Mouse (Mus musculus) cerebellum, postnatal 25 days (tissue): ENCODE measurements at regions not wholly inside any gene's neighbourhood (a gene's known extent, or its start where the extent isn't known, plus 50 kb on each side); places are given as distances from the start of the nearest gene placed in this dataset.
A peak's percentile ranks its signal among the peaks of the same experiment; 100 is the strongest.

Experiments
- DNase-seq, 2 experiments: peaks; one replicate each; pipeline ENCODE4 v3.0.0; 2021; ENCODE audit warnings: mixed read lengths in 2 of 2

DNA sequence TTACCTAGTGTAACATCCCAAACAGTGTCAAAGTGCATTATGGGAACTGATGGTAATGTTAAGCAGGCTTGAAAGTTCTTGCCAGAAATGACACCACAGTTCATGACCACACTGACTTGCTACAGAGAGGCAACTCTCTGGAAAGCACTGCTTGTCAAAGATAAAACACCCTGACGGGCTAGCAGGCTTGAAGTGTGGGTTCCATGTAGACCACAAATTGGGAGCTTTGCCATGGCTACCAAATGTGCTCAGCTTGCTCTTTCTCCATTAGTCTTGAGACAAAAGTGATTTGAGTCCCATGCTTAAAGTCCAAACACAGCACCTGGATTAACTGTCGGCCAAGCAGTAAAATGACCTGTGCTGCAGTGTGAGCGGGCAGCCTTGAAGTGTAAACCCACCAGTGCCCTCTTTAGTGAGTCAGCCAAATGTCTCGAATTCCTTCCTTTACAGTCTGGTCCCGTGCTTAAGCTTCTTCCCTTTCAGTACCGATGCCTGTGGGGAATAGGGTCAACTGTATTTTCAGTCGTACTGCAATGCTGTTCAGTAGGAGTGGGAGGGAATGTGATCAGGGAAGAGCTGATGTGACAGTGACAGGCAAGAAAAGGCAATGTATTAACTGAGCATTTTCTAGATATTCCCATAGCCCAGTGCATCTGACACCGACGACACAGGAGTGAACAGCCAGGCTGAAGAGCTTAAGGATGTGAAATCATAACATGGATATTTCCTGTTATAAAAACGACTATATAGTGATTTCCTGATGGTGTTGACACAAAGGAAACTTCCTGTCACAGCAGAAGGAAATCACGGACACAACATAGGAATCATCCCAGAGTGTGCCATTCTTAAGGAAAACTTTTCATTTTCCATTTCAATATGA lies 600.4 kb upstream of the Nr5a2 start:
- DNase-seq, result no peak

DNA sequence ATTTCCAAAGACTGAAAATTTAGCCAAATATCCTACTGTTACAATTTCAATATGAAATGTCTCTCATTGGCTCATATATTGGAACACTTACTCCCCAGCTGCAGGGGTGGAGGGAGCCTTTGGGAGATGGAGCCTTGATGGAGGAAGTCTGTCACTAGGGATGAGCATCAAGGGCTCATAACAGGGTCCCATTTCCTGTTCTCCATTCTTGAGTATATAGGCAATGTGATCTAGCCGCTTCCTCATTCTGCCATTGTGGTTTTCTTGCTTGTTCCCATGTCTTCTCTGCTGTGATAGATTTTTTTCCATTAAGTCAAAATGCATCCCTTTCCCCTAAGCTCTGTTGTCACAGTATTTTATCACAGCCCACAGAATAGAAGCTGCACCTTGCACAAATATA lies 589.4 kb upstream of the Nr5a2 start:
- no peak for DNase-seq

DNA sequence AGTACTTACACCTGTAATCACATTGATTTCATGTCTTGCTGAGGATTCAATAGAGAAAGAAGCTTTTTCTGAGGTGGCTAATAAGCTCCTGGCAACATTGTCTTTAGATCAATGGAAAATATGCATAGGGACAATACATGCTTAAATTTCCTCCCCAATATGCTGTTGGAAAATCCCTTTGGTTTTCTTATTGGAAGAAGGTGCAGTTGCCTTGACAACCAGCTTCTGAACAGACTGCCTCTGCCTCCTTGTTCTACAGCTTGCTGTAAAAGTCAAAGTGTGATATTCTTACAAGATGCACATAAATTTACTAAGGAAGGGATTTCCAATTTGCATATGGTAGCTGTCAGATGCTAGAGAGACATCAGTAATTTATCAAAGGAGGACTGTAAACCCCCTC lies 585.4 kb upstream of the Nr5a2 start:
- no peak for DNase-seq

DNA sequence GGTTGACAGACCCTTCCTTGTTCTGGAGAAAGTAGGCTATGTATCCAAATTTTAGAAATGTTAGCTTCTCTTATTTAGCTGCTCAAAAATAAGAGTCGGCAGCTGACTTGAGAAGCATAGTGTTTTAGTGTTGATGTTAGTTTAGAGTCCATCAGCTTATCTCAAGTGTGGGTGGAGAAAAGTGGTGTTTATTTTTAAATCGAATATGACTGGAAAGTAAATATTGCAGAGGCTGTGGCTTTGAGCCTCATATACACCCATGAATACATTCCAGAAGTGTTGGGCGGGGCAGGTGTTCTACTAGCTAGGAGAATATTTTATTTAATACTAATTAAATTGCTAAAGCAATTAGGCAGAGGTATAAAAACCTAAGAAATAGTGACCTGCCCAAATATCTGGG lies 583.6 kb upstream of the Nr5a2 start:
- DNase-seq, result no peak

DNA sequence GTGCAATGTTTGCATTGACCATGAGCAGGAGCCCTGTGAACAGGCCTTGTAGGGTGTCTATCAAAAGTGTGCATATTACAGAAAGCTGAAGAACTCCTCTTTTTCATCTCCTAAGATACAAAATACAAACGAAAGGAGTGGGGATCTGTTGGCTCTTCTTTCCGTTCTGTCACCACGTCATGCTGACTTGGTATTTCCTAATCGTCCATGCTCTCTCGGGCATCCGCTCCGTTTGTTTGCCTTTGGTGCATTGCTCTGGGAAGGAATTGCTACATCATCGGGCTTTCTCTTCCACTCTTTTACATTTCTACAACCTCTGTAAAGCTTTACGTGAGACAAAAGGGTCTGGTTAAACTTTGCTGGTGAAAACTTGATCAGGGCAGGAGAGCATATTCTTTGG lies 581.2 kb upstream of the Nr5a2 start:
- DNase-seq, result no peak

DNA sequence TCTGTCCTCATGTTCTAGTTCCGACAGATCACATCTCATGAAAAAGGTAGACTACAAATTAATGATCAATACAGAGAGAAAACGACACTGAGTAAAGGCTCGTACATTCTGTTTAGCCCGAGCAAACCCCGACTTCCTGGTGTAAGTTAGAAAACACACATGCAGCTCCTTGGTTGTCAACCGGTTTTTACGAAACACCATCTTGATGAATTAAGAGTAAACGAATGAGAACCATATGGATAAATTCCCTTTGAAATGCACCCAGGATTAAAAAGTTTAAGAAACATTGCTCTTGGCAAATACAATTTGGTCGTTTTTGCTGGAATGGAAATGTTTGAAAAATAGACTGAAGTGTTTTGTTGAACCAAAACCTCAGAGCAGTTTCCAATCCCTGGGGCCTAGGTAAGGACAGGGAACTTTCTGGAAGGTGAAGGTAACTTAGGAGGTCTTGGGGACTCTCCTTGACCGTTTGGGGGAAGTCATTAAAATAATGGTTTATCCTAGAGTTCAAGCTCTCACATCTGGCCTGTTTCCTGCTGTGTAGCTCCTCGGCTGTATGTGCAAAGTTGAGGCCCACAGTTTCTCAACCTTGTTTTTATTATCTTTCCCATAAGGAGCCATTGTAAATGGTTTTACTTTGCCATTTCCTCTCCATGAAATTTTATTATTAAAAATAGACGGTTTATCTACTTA lies 579.3 kb upstream of the Nr5a2 start:
- DNase-seq, result no peak

DNA sequence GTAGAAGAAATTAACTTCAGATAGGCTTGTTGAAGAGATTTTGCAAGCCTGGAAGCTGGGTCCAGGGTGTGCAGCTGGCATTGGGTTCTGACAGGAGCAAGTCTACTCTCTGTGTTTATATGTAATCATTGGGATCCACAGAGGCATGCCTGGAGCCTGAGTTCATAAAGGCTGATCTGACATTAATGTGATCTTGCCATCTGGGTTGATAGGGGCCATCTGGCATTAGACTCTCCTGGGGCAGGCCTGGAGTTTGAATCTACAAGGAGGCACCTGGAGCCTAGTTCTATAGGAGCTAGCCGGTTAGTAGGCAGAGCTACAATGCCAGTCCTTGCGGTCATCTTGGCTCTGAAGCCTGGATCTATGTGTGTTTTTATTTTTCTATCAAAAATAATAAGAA lies 554.5 kb upstream of the Nr5a2 start:
- peak; percentile 20 to 50 for DNase-seq

DNA sequence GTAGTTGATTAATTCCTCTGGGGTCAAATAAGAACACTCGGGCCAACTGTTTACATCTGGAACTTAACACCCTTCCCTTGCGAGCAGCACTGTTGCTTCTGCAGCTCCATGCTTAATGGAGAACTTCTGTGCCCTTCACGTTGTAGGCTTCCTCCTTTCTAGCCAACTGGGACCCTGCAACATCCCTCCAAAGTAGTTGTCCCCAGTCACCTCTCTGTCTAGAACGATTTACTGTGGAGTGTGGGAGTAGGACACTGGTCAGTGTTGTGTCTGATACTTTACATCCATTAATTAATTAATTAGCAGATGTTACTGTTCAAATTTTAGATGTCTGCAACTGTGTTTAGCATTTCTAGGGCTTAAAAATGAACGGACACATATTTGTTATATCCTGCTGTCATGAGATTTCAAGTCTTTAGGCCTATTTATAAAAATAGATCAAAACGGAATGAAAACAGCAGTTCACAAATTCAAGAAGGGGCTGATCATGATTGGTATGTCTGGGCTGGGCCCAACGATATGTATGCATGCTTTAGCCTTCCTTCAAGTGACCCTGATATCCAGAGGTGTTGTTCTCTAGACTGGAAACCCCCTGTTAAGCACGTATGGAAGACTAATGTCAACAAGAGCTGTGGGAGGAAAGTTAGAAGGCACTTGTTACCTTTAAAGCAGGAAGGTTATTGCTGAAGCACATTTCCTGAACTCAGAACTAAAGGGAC lies 543.6 kb upstream of the Nr5a2 start:
- DNase-seq, result no peak

DNA sequence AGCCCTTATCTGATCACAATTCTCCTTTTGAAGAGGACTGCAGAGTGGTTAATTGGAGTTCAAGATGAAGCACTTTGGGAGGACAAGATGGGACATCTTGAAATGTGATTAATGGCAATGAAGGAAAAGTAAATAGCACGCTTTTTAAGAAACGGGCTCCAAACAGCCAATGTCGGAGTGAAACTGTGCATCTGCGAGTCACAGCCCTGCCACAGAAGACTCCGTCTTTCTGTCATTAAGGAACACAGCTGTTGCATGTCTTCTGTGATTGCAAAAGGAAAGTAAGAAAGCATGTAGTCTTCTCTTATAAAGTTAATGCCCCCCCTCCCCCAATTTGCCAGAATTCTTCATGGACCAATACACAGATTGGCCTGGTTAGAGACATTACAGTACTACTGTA lies 528.0 kb upstream of the Nr5a2 start:
- no peak for DNase-seq

DNA sequence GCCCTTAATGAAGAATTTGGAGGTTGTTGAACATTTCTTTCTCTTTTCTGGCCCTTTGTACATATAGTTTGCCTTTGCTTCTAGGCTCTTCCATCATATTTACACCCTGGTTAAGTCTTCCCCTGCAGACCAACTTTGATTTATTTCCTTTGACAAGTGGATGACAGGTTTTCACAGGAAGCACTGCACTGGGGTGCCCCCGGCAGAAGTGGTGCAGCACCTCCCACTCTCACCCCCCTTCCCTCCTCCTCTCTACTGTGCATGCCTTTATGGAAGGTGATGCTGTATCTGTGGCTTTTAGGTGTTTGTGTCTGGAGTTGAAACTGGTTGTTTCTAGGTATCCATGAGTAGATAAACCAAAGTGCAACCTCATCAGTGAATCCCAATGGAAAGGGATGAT lies 518.2 kb upstream of the Nr5a2 start:
- no peak for DNase-seq

DNA sequence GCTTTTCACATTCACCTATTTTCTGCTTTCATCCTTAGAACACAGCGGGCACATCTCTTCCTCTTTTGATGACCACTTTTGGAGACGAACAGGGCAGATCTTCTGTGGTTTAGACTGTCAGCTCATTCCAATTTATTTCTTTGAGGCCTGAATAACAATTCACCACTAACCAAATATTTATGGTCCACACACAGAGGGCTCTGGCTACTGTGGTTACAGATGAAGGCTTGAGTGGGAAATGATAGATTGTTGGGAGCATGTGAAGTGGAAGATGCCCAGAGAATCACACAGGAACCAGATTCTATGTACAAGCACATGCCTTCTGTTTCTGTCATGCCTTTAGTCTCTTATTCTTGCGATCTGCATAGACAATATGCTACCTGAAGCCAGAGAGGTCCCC lies 517.0 kb upstream of the Nr5a2 start:
- DNase-seq, result no peak

DNA sequence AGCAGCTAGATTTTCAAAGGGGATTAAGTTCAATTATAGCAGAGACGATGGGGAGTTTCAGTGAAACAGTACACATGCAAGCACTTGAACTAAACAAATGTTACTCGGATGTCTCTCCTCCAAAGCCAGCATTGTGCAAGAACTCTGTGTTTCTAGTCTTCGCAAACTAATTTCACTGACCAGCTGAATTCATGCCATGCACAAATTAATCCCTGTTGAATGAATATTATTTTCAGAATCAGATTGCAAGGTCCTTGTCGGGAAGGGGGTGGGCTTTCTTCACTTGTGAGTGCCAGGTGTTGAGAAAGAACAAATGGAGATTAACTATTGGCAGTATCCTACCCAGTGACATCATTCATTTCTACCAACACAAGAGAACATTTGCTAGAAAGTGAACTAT lies 514.6 kb upstream of the Nr5a2 start:
- no peak for DNase-seq

DNA sequence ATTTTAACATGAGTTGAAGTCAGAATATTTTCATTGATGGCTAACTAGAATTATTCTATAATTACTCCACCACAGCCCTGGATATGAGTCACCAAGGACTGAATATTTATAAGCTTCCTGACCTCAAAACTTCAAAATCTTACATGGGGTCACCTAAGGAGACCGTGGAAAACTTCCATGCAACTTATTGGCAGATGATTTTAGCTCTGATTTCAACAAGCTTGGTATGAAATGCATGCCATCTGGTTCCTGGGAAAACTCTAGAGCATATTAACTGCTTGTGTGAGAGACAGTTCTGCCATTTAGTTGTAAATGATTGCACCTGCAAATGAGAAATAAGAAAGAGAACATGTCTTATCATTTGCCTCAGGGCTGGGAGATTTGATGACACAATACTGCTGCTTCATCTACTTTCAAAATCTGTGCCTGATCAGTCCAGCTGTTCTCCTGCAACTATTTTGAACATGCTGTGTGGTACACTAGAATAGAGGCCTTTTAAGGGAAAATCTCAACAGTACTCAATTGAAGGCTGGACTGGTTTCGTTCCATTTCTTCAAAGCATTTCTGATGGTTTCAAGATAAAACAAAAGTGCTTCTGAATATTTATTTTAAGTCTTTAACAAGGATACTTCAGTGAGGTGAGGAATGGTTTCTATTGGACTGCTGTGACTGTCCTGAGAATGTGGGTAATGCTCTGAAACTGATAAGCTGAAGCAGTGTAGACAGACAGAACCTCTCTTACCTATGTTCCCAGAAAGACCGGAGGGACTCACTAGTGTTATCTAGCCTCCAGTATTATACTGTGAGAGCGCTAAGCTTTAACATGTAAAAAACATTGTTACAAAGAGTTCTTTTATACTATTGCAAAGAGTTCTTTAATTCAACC lies 513.8 kb upstream of the Nr5a2 start:
- DNase-seq, result no peak

DNA sequence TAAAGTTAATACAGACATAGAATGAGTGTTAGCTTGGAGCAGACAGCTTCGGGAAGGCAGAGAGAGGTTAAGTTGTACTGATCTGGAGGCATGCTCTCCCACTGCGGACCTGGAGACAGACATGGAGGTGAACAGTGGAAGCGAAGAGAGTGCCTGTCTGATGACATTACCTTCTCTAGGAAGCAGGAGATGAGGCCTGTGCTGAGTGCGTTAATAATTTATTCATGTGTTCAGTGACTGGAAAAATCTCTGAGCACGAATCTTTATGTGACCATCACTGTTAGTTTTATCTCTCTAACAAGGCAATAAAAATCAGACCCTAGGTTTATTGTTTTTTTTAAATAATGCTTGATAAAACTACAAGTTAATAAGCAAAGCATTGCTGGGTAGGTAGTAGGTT lies 504.7 kb upstream of the Nr5a2 start:
- DNase-seq, result no peak

DNA sequence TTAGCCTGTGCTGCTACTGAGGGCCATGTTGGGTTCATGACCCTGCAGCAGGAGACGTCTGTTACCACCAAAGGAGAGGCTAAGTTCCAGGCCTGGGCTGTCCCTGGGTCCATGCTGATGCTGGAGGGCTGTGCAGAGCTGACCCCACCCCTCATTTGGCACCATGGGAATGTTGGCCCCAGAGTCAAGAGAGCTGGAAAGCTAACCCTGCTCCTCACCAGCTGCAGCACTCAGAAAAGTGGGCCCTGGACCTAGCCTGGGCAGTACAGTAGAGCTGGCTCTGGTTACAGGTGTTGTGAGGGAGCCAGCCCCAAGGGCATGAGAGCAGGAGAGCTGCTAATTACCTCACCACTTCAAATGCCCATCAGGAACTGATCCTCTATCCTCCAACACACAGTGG lies 500.9 kb upstream of the Nr5a2 start:
- DNase-seq, result no peak

DNA sequence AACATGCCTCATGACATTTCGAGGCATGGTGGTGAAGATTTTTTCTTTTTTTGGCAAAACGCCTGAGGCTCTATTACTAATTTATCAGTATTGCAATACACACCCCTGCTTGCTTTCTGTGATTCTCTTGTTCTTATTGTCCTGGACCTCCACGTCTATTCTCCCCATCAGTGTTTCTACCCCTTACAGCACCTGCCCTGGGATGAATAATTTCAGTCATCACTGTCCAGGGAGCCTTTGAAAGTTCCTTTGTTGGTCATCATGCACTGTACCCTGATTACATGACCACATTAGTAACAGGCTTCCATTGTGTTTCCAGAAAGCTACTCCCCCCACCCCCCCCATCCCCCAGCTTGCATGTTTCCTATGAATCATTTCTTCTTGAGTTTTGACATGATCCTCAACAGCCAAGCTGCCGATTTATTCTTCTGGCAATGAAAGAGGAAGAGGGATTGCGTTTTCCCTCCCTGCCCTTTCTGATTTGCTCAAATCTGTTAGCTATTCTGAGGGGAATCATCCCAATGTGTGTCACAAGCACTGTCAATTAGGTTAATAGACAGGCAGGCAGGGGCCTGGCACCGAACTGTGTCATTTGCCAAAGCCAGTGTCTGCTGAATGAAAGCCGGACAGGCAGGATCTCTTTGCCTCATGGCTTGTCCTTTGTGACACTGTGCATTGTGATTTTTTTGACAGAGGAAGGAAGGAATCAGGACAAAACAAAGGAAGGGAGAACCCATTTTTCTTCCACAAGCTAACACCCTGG lies 493.4 kb upstream of the Nr5a2 start:
- DNase-seq, result peak in 1 of 2 experiments; percentile 12

DNA sequence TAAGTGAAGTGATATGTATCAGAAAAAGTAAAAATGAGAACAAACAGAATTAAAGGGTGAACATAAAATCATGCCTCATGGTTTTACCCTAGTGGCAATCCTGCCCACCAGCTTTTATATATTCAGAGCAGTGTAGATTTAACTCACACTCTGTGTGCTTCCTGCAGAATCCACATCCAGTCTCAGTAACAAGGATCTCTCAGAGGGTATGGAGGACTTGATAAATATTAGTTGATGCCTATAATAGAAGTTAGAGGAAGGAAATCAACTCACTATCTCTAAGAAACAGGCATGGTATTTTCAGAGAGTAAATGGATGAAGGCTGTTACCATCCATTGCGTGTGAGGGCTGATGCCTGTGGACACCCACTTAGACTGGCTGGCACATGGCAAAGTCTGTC lies 492.5 kb upstream of the Nr5a2 start:
- no peak for DNase-seq

DNA sequence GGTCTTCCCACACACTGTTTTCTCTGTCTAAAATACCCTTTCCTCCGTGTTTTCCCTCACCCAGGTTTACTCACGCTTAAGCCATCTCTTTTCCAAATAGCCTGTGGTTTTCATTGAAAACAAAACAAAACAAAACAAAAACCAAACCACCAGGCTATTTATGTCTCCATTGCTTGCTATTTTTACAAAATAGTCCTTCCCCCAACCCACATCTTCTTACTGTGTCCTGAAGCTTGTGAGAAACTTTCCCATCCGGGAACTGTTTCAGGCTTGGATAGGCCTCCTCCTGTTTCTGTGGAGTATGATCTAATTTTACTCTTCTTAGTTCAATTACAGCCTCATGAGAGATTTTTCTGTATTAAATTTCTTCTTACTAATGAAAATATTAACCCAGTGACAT lies 486.2 kb upstream of the Nr5a2 start:
- no peak for DNase-seq

DNA sequence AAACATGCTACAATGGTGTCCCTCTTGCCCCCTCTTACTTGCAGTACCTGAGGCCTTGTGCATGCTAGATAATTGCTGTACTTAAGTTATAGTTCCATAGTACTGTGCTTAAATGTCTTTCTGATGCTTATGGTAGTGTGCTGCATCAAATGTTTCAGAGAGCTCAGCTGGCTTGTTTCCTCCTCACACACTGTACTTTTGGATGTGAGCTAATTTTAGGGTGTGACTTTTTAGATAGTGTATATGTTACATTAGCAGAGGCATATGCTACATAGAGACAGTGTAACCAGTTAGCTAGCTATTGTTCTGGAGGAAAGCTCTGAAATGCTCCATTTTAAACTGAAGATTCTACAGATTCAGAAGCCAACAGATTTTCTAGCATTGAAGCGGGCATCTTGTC lies 467.9 kb upstream of the Nr5a2 start:
- DNase-seq, result no peak

DNA sequence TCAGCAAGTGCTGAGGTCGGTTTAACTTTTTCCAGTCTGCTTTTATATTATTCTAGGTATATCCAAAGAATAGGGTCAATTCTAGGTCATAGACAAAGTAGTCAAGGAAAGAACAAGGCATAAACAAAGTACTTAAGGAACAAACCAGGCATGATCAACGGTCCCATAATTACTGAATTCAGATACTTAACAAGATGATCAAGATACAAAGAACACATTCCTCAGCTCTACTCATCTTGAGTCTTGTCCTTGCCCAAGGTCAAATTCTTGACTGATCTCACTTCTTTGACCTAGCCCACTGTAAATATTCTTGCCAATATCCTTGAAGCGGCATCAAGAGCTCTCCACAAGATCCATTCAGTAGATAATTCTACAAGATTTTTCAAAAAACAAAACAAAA lies 458.1 kb upstream of the Nr5a2 start:
- DNase-seq, result no peak

DNA sequence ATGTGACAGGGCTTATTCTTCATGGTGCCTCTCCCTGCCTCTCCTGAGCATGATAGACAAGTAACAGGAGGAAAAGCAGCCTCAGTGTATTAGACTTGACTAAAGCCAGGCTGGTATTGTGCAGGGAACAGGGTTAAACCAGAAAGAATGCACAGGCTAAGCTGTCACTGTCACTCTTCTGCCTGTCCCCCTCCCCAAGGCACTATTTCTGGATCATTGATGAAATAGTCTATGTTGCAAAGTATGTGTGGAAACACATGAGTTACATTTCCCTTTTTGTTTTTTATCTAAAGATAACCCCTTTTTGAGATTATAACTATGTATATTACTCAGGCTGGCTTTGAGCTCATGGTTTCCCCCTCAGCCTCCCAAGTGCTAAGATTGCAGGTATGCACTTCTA lies 436.5 kb upstream of the Nr5a2 start:
- no peak for DNase-seq

DNA sequence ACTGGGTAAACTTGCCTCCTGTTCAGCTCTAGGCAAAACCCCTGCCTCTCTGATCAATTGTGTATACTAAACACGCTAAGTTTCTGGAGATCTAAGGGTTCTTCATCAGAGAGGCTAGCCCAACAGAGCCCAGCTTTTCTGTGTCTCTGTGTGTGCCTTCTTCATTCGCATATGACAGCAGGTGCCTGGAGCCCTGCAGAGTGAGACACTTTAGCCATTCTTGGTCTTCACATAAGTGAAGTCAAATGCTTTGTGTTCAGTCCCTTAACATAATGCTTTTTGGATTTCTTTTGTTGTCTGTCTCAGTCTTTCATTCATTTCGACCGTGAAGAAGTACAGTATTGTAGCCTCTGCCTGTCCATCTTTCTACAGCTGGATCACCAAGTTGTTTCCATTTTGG lies 427.3 kb upstream of the Nr5a2 start:
- DNase-seq, result no peak
